Mouse (Mus musculus) neural tube, embryonic 14.5 days (tissue): ENCODE measurements around the gene Col4a3. TPM values are rescaled to one million over a fixed set of nuclear protein-coding genes. Genes with fewer than 3 reads are reported as not detected.

Experiments
- ATAC-seq: fragments of 200-750 bp; cut with Nextera tagmentation; 2 replicates; pipeline ENCODE4 v1.8.0; 2017; ENCODE audit warnings: low read depth, mild to moderate bottlenecking, moderate TSS enrichment, moderate library complexity
- H3K27ac ChIP-seq: fragments of 300-500 bp; sonication (generic); 2 replicates; pipeline ENCODE4 v1.5.1; 2014; ENCODE audit warnings: low read depth, mild to moderate bottlenecking, control low read depth, low read length, moderate library complexity, mixed read lengths
- H3K27me3 ChIP-seq: fragments of 300-500 bp; sonication (generic); 2 replicates; pipeline ENCODE4 v1.6.1; 2014; ENCODE audit warnings: low read length; ENCODE audit not compliant: control insufficient read depth, insufficient read depth
- H3K36me3 ChIP-seq: fragments of 300-500 bp; sonication (generic); 2 replicates; pipeline ENCODE4 v1.6.1; 2014; ENCODE audit warnings: low read length, mixed read lengths; ENCODE audit not compliant: control insufficient read depth, insufficient read depth
- H3K4me1 ChIP-seq: fragments of 300-500 bp; sonication (generic); 2 replicates; pipeline ENCODE4 v1.6.1; 2014; ENCODE audit warnings: low read length; ENCODE audit not compliant: control insufficient read depth, insufficient read depth
- H3K4me2 ChIP-seq: fragments of 300-500 bp; sonication (generic); 2 replicates; pipeline ENCODE4 v1.6.1; 2014; ENCODE audit warnings: mild to moderate bottlenecking, low read depth, low read length, control low read depth
- H3K4me3 ChIP-seq: fragments of 300-500 bp; sonication (generic); 2 replicates; pipeline ENCODE4 v1.5.1; 2014; ENCODE audit warnings: low read depth, low read length, control low read depth, mixed read lengths
- H3K9ac ChIP-seq: fragments of 300-500 bp; sonication (generic); replicated peaks from 2 replicates; pipeline ENCODE4 v1.6.1; 2014; ENCODE audit warnings: low read depth, mild to moderate bottlenecking, control low read depth, low read length, mixed read lengths
- H3K9me3 ChIP-seq: fragments of 300-500 bp; sonication (generic); 2 replicates; pipeline ENCODE4 v1.6.1; 2016; ENCODE audit warnings: low read length; ENCODE audit not compliant: control insufficient read depth
- WGBS: fragments of 180-500 bp; shearing (Covaris S2); extraction: QIAGEN DNeasy Blood & Tissue Kit; methylation state at CpG from one replicate; pipeline ENCODE4 v1.1.7; 2014; 5-methylcytosine and 5-hydroxymethylcytosine counted together
- polyA plus RNA-seq: library from polyadenylated mRNA; unstranded; fragments of >200 nt; fragmentation: Nextera tagmentation; extraction: Ambion mirVana; gene quantifications from 2 replicates; pipeline ENCODE4 v1.2.1, GENCODE M21; 2014

Gene Col4a3
- polyA plus RNA-seq, 1 experiment from 2014 or later, result 0.09 TPM

DNA sequence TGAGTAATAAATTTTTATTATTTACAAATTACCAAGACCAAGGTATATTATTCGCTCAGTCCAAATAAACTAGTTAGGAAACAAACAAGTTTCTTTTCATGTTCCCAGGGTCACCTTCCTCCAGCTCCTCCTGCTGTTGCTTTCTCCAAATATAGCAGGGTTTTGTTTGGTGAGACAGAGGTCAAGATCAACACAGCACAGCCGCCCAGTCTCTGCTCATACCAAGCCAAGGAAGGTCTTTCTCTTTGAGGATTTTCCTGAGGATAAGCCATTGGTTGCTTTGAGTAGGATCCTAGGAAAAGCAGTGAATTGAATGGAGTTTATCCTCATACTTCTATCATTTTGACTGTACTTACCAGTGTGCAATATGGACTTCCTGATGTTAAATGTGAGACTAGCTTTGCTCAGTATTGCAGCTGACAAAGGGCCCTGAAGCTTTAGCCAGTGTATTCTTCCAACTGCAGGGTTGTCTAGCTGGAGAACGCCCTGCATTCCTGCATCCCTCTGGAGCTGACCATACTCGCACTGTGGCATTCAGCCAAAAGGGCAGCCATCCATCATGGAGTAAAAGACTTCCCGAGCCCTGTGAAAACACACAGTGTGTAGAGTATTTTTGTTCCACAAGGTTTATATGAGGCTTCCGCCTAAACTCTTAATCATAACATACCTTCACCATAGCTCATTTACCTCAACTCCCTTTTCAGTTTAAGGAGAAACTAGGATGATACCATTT is 10.3 kb downstream of the Col4a3 start:
- H3K4me3 ChIP-seq, result no peak overlapping the region
- ATAC-seq, result no peak

DNA sequence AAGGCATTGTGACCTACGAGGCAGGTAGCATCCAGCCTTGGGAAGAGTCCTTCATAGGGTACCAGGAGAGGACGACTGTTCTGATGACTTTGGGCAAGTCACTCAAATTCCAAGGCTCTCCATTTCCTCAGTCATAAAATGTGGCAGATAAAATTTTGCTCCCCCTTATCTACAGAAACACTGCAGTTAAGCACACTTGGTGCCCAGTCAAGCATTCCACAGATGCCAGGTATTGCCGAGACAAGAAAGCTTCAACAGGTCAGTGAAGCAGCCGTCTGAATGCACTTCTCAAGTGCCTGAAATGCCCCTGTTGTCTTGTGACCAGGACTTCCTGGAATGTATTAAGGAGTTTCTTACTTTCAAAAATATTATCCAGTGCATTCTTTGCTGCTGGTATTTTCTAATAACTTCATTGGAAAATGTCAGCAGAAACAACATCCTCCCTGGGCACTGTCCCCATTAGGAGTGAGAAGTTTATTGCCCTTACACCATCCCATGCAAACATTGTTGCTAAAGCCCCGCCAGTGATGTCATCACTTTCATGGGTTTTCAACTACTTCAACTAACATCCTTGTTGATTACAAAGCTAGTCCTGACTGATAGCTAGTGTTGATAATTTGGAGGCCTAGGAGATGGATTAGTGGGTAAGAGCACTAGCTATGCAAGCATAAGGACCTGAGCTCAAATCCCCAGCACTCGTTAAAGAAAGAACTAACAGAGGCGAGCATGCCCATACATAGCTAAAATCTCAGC is 16.7 kb downstream of the Col4a3 start:
- no peak overlapping the region for H3K4me3 ChIP-seq
- no peak overlapping the region for H3K27ac ChIP-seq
- no peaks in the 10 kb centered on the region for H3K27me3 ChIP-seq
- H3K4me2 ChIP-seq, result no peak overlapping the region
- WGBS, result 84% methylated on average over 7 of the region's 7 CpGs
- no peak for ATAC-seq
- H3K9me3 ChIP-seq, result no peaks in the 10 kb centered on the region
- no peak overlapping the region for H3K9ac ChIP-seq
- H3K36me3 ChIP-seq, result no peaks in the 10 kb centered on the region
- no peaks in the 10 kb centered on the region for H3K4me1 ChIP-seq

More for the DNA sequence above, 10.3 kb downstream of the Col4a3 start:
- Histone ChIP-seq H3K27ac (no peak overlapping the region), H3K4me1 (no peaks in the 10 kb centered on the region), H3K9me3 (no peaks in the 10 kb centered on the region), H3K27me3 (no peaks in the 10 kb centered on the region), H3K36me3 (no peaks in the 10 kb centered on the region), H3K4me2 (no peak overlapping the region), H3K9ac (no peak overlapping the region)
- 51% methylated on average over 6 of the region's 6 CpGs for WGBS

DNA sequence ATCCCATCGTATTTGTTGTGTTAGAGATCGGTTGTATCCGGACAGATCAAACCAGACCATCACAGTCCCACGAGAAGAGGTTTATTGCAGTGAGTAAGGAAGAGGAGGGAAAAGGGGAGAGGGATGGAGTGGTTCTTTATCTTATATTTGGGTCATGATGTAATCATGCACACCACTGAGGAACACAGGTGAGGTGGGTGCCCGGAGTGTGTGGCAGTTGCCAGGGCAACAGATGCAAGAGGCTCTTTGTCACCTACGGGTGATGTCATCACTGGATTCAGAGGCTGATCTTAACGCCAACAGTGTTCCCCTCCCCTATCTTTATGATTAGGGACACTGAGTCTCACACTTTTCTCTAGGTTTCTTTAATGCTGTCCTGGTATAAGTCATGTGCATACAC is 18.6 kb downstream of the Col4a3 start:
- no peak for ATAC-seq
- no peak overlapping the region for H3K27ac ChIP-seq
- H3K4me3 ChIP-seq, result no peak overlapping the region
- H3K27me3 ChIP-seq, result no peaks in the 10 kb centered on the region
- H3K9ac ChIP-seq, result no peak overlapping the region
- H3K4me1 ChIP-seq, result no peaks in the 10 kb centered on the region
- H3K9me3 ChIP-seq, result no peaks in the 10 kb centered on the region
- WGBS, result 83% methylated on average over 7 of the region's 7 CpGs
- no peak overlapping the region for H3K4me2 ChIP-seq
- no peaks in the 10 kb centered on the region for H3K36me3 ChIP-seq

DNA sequence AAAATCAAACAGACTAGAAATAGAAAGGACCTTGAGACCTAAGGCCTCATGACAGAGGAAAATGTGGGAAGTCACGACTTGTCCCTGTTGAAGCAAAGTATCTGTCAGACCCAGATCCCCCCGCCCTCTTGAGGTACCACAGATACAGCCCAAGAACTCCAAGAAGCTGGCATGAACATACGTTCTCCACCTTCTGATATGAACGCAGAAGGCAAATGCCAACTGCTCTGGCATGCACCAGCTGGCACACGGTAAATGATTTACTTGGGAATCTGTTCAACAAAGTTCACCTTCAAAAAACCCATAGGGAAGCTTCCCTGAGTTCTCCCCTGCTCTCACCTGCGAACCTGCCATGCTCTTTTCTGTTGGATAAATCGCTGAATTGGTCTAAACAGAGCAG is 19.1 kb downstream of the Col4a3 start:
- H3K27me3 ChIP-seq, result no peaks in the 10 kb centered on the region
- no peaks in the 10 kb centered on the region for H3K36me3 ChIP-seq
- no peaks in the 10 kb centered on the region for H3K4me1 ChIP-seq
- no peak overlapping the region for H3K4me2 ChIP-seq
- no peak overlapping the region for H3K27ac ChIP-seq
- H3K9me3 ChIP-seq, result no peaks in the 10 kb centered on the region
- H3K9ac ChIP-seq, result no peak overlapping the region
- ATAC-seq, result no peak
- no peak overlapping the region for H3K4me3 ChIP-seq
- 88% methylated on average over 7 of the region's 7 CpGs for WGBS

DNA sequence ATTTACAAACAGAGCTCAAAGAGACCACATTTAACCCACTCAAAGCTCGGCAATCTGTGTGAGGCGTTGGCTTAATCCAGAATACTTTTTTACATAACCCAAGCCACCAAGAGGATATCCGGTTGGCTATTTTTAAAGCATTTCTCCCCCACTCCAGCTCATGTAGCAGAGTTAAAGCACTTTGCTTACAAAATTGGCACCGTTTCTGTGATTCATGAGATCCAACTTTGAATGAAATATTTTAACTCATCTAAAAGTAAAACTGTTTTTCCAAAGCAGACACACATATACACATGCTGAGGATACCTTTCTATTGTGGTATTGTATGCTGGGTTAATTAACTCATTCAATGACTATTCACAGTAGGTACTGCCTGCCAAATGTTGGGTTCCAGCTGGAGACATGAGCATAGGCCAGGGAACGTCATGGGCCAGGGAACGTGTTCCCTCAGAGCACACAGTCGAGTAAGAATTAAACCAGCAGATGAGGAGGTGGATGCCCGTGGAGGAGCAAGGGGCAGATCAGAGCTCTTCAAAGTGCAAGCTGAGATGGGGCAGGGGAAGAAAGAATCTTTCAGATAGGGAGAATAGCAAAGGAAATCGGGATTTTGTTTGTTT is 22.0 kb downstream of the Col4a3 start:
- Histone ChIP-seq H3K4me1 (no peaks in the 10 kb centered on the region), H3K4me2 (no peak overlapping the region)
- WGBS, result 81% methylated on average over 9 of the region's 9 CpGs

DNA sequence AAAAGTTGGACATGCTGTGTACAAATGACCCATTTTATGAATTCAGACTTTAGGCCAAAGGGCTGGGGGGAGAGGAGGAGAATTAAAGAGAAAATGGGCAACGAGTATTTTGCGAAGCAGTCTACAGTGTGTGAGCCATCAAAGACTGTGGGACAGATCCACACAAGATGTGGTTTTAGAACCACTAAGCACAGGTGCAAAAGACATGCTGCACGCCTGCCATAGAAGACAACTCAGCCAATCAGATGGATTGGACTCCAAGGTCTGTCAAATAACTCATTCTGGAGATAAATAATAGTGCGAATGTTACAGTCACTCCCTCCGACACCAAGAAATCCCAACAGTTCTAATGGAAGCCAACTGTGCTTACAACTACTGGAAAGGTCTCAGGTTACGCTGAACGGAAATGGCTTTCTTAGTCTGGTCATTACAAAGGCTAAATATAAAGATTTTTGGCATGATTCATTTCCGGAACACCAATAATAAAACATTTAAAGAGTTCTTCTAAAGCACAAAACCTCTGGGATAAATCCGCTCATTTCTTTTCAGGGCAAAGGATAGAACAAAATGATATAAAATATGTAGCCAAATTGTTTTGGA is 25.4 kb downstream of the Col4a3 start:
- WGBS, result 84% methylated on average over 9 of the region's 9 CpGs
- no peak for ATAC-seq

More for the DNA sequence above, 22.0 kb downstream of the Col4a3 start:
- no peaks in the 10 kb centered on the region for H3K27me3 ChIP-seq
- H3K36me3 ChIP-seq, result no peaks in the 10 kb centered on the region
- H3K9me3 ChIP-seq, result no peaks in the 10 kb centered on the region
- no peak overlapping the region for H3K27ac ChIP-seq
- no peak for ATAC-seq
- H3K4me3 ChIP-seq, result no peak overlapping the region
- H3K9ac ChIP-seq, result no peak overlapping the region

DNA sequence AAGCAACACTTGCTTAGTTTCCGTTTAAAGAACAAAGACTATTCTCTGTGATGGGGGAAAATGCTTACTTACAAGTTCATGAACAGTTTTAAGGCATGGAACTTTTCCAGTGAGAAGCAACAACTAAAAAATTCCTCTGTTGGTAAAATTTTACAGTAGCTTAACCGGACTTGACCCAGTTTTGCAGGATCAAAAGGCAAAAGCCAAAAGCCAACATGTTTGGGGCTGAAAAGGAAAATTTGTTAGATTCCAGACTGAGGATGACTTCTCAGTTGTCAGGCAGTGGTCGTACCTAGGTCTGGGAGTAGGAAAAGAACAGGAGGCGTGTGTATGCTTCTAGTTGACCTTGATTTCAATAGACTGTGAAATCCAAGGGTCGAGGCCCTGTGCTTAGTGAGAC is 31.3 kb downstream of the Col4a3 start:
- H3K27ac ChIP-seq, result no peak overlapping the region

More for the DNA sequence above, 25.4 kb downstream of the Col4a3 start:
- no peaks in the 10 kb centered on the region for H3K9me3 ChIP-seq
- H3K9ac ChIP-seq, result no peak overlapping the region
- H3K27me3 ChIP-seq, result no peaks in the 10 kb centered on the region
- no peaks in the 10 kb centered on the region for H3K4me1 ChIP-seq
- no peak overlapping the region for H3K4me3 ChIP-seq
- no peak overlapping the region for H3K4me2 ChIP-seq
- H3K27ac ChIP-seq, result no peak overlapping the region
- H3K36me3 ChIP-seq, result no peaks in the 10 kb centered on the region

DNA sequence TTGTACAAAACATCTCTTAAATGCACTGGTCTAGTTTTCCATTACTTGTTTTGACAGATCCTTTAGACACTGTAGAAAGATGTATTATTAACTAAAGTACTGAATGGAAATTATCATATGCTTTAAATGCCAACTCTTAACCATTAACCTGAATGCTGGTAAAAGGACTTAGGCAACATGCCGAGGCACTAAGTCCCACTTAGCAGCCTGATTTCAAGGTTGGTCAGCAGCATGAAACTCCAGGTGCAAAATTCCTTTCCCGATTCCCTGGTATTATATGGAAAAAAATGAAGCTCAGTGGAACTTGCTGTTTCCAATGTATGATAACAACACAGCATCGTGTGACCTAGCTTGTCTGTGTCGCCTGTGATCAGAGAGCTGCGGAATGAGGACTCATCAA is 31.9 kb downstream of the Col4a3 start:
- no peaks in the 10 kb centered on the region for H3K4me1 ChIP-seq
- no peaks in the 10 kb centered on the region for H3K27me3 ChIP-seq
- no peak for ATAC-seq
- no peak overlapping the region for H3K4me2 ChIP-seq
- H3K9ac ChIP-seq, result no peak overlapping the region
- WGBS, result 95% methylated on average over 5 of the region's 5 CpGs
- H3K4me3 ChIP-seq, result no peak overlapping the region
- H3K36me3 ChIP-seq, result no peaks in the 10 kb centered on the region
- no peak overlapping the region for H3K27ac ChIP-seq
- no peaks in the 10 kb centered on the region for H3K9me3 ChIP-seq

More for the DNA sequence above, 31.3 kb downstream of the Col4a3 start:
- no peaks in the 10 kb centered on the region for H3K4me1 ChIP-seq
- H3K36me3 ChIP-seq, result no peaks in the 10 kb centered on the region
- no peak overlapping the region for H3K9ac ChIP-seq
- WGBS, result 64% methylated on average over 5 of the region's 5 CpGs
- ATAC-seq, result no peak
- no peaks in the 10 kb centered on the region for H3K27me3 ChIP-seq
- no peak overlapping the region for H3K4me3 ChIP-seq
- no peaks in the 10 kb centered on the region for H3K9me3 ChIP-seq
- no peak overlapping the region for H3K4me2 ChIP-seq

DNA sequence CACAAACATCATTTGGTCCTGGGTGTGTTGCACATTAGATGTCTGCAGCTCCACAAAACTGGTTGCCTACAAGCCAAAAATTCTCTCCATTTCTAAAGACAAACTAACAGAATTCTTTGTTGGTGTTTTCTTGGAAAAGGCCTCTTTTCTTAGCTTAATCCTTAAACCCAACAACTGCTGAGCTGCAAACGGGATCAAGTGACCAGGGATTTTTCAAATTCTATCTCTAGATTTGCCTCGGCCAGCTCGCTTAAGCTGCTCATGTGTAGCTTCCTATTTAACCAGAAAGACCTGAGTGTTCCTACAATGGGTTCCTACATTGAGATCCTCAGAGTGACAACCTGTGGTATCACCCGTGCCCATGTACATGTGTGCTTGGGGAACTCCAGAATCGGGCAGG is 33.3 kb downstream of the Col4a3 start:
- H3K27ac ChIP-seq, result no peak overlapping the region
- no peaks in the 10 kb centered on the region for H3K4me1 ChIP-seq
- H3K36me3 ChIP-seq, result no peaks in the 10 kb centered on the region
- no peak overlapping the region for H3K9ac ChIP-seq
- no peaks in the 10 kb centered on the region for H3K9me3 ChIP-seq
- no peak for ATAC-seq
- H3K4me3 ChIP-seq, result no peak overlapping the region
- H3K4me2 ChIP-seq, result no peak overlapping the region
- no peaks in the 10 kb centered on the region for H3K27me3 ChIP-seq
- 96% methylated on average over 5 of the region's 5 CpGs for WGBS
